Mouse (Mus musculus) erythroblast, embryonic 14.5 days (primary cell): Measurements from ENCODE around the gene Max. TPM values are rescaled to one million over a fixed set of nuclear protein-coding genes. Genes with fewer than 3 reads are reported as not detected.

ENCODE experiments used
- H3K27me3 ChIP-seq: 2 replicates; pipeline ENCODE4 v1.6.1; 2012; ENCODE audit warnings: inconsistent platforms; ENCODE audit not compliant: control insufficient read depth
- H3K36me3 ChIP-seq: 2 replicates; pipeline ENCODE4 v1.6.1; 2012; ENCODE audit warnings: mild to moderate bottlenecking, inconsistent platforms; ENCODE audit not compliant: control insufficient read depth
- H3K4me1 ChIP-seq: 2 replicates; pipeline ENCODE4 v1.6.1; 2012; ENCODE audit warnings: inconsistent platforms; ENCODE audit not compliant: control insufficient read depth
- H3K4me3 ChIP-seq: replicated peaks from 2 replicates; pipeline ENCODE3; 2012; ENCODE audit warnings: moderate library complexity, mild to moderate bottlenecking, inconsistent platforms
- H3K9me3 ChIP-seq: 2 replicates; pipeline ENCODE4 v1.6.1; 2012; ENCODE audit warnings: low read length, inconsistent platforms, mixed read lengths; ENCODE audit not compliant: control insufficient read depth
- GATA1 ChIP-seq: IDR thresholded peaks from 2 replicates; pipeline ENCODE4 v1.6.1; 2012; ENCODE audit warnings: low read length, inconsistent platforms, mixed read lengths
- TAL1 ChIP-seq: IDR thresholded peaks from 3 replicates; pipeline ENCODE4 v1.6.1; 2012; ENCODE audit warnings: low read length, inconsistent platforms, mixed read lengths
- polyA plus RNA-seq: library from polyadenylated mRNA; stranded (reverse); fragments of >175 nt; gene quantifications from 2 replicates; pipeline ENCODE4 v1.2.3, GENCODE M21; 2012

Max gene
- polyA plus RNA-seq, 1 experiment: 8.8 TPM

DNA sequence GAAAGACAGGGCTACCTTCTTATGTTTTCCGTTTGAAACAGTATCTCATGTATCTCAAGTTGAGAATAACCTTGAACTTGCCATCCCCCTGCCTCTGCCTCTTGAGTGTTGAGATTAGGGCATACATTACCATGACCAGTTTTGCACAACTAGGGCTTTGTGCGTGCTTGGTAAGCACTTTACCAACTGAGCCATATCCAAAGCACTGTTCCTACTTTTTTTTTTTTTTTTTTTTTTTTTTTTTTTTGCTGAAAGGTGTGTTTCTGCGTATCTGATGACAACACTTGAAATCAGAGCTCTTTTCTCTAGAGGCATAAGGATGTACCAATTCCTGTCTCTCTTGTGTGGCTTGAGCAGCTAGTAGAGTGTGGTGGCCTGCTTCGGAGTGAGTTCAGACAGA lies 65.4 kb downstream of the Max start:
- peaks cover 90% of the 10 kb centered on the region for H3K36me3 ChIP-seq
- peaks cover 19% of the 10 kb centered on the region for H3K4me1 ChIP-seq
- no peaks in the 10 kb centered on the region for H3K9me3 ChIP-seq
- no peaks in the 10 kb centered on the region for H3K27me3 ChIP-seq
- no peak overlapping the region for H3K4me3 ChIP-seq
- TF ChIP-seq TAL1 (no peak; the same call in 2 of the 3 replicates), GATA1 (no peak)

DNA sequence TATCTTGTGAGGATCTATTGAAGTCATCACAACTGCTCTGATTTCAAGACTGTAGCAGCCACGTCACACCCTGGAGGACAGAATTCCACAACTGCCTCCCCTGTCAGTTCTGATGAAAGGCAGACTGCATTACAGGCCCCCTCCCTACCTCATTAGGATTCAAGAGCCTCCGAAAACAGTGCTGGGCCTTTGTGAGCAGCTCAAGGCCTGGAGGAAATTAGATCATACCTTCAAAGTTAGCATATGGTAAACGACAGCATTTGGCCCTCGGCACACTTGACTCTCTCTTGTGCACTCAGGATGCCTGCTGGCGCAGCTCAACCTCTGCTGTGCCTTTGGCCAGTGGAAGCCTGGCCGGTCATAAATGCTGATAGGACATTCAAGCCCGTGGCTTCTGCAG lies 66.2 kb downstream of the Max start:
- Histone ChIP-seq H3K9me3 (no peaks in the 10 kb centered on the region), H3K4me3 (no peak overlapping the region), H3K4me1 (peaks cover 14% of the 10 kb centered on the region), H3K27me3 (no peaks in the 10 kb centered on the region), H3K36me3 (peaks cover 91% of the 10 kb centered on the region)
- TF ChIP-seq GATA1 (no peak), TAL1 (no peak)

DNA sequence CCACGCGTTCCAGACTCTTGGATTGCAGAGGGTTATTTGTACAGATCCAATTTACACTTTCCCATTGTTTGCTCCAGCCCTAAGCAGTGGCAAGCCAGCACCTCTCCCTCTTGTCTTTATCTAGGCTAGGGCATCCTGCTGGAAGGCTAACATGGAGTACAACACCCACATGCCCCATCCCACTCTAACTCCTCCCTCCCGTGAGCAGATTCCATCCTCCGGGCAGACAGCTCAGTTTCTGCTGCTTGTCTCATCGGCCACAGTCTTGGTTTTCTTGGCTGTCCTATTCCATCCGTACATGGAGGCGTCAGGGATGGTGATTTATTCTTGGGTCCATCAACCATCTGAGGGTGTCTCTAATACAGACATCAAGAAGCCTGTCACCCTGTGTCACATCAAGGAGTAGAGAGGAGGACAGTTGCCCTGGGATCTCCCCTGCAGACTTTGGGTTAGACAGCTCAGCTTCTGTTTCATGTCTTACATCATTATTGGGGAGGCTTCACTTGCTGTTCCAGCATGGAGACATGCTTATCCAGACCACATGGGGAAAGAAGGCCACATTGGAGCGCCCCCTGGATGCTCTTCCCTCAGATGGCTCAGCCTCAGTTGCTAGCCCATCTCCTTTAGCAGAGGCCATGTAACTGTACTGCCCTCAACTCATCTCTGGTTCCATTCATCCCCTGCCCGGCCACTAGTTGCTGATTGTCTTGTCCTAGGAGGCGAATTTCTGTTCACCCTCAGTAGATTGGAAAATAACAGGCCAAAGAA lies 67.0 kb downstream of the Max start:
- Histone ChIP-seq H3K36me3 (peaks cover 88% of the 10 kb centered on the region), H3K27me3 (no peaks in the 10 kb centered on the region), H3K4me3 (no peak overlapping the region), H3K9me3 (no peaks in the 10 kb centered on the region), H3K4me1 (peaks cover 14% of the 10 kb centered on the region)
- TF ChIP-seq TAL1: no peak
- no peak for TF ChIP-seq GATA1

DNA sequence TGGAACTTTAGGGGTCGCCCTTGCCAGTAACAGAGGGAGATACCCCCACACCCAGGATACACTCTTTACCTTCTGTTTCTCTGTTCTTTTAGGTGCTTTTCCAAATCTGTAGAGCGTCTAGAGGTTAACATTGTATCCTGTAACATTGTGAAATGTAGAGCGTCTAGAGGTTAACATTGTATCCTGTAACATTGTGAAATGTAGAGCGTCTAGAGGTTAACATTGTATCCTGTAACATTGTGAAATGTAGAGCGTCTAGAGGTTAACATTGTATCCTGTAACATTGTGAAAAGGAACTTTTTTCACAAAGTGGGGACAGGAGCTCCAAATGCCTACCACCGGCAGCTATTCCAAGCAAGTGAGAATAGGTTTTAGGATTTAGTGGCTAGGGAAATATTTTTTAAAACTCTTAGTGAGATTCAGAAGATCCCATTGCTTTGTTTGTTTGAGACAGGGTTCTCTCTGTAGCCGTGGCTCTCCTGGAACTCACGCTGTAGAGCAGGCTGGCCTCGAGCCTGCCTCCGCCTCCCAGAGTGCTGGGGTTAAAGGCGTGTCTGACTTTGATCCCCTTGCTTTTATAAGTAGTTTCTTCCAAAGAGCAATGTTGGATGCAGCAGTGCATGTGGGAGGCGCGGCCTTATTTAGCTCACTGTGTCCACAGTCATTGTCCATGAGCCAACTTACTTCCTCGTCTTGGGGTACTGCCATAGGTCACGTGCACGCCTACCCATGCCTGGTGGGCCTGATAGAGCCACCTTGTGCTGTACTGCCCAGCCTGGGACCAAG lies 68.9 kb downstream of the Max start:
- H3K4me1 ChIP-seq: peaks cover 12% of the 10 kb centered on the region
- no peaks in the 10 kb centered on the region for H3K27me3 ChIP-seq
- no peak overlapping the region for H3K4me3 ChIP-seq
- TF ChIP-seq TAL1 (no peak), GATA1 (no peak)
- H3K9me3 ChIP-seq: no peaks in the 10 kb centered on the region
- peaks cover 84% of the 10 kb centered on the region for H3K36me3 ChIP-seq

DNA sequence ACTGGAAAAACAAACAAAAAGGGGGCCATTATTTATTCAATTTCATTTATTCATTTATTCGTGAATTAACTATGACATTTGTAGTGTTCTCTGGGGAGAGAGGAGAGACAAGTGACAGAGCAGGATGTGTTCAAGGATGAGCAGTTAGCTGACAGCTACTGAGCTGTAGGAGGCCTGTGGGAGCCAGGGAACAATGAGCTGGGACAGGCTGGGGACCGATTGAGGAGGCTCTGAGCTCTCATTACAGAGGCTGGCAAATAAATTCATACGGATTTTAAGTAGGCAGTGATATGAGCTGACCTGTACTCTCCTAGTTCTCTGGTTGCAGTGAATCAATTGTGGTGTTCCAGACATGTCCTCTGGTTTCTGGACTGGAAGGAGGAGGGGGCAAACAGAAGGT lies 70.8 kb downstream of the Max start:
- H3K27me3 ChIP-seq: no peaks in the 10 kb centered on the region
- peaks cover 73% of the 10 kb centered on the region for H3K36me3 ChIP-seq
- peaks cover 11% of the 10 kb centered on the region for H3K4me1 ChIP-seq
- H3K9me3 ChIP-seq: no peaks in the 10 kb centered on the region
- no peak for TF ChIP-seq GATA1
- TF ChIP-seq TAL1: no peak
- H3K4me3 ChIP-seq: no peak overlapping the region

DNA sequence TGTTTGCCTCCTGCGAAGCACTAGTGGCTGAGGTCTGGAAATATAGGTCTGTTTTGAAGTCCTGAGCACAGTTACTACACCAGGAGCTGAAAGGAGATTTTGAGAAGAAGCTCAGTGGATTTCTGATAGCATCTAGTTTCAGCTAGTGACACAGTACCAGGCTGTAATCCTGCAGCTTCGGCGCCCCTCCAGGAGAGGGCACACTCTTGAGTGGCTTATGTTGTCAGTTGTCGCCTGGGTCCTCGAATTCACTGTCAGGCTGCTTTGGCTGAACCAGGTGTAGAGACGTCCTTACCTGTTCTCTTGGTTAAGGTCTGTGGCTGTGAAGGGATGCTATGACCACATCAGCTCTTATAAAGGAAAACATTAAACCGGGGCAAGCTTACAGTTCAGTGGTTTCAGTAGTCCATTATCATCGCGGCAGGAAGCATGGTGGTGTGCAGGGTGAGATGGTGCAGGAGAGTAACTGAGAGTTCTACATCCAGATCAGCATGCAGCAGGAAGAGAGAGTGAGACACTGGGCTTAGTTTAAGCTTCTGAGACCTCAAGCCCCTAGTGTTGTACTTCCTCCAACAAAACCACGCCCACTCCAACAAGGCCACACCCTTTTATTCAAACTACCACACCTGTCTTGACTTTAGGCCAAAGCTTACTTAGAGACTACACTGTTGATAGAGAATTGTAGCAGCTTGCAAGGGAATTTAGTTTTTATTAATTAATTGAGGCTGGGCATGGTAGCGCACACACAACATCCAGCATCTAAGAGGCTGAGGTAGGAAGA lies 72.4 kb downstream of the Max start:
- Histone ChIP-seq H3K4me3 (no peak overlapping the region), H3K36me3 (peaks cover 58% of the 10 kb centered on the region), H3K4me1 (peaks cover 11% of the 10 kb centered on the region), H3K9me3 (no peaks in the 10 kb centered on the region), H3K27me3 (no peaks in the 10 kb centered on the region)
- TF ChIP-seq GATA1 (no peak), TAL1 (no peak)

DNA sequence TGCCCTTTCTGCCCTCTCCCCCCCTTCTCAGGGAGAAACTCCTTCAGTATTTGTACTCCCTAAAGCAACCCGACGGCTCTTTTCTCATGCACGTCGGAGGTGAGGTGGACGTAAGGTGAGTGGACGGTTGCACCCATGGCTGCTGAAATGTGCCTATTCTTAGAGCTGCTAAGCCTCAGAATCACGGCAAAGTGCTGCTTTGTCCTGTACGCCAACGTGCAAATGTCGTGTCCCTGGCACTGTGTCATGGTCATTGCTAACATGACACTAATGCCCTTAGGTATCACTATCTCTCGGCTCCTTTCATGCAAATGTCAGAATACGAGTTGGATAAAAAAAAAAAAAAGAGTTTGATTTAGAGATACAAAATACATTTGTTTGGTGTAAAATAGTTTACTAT lies 74.1 kb downstream of the Max start:
- TF ChIP-seq TAL1: no peak
- TF ChIP-seq GATA1: no peak

More for the DNA sequence above, 74.1 kb downstream of the Max start:
- H3K36me3 ChIP-seq: peaks cover 56% of the 10 kb centered on the region
- H3K4me3 ChIP-seq: no peak overlapping the region
- H3K4me1 ChIP-seq: peaks cover 11% of the 10 kb centered on the region
- no peaks in the 10 kb centered on the region; the same call in 1 of the 2 replicates for H3K9me3 ChIP-seq
- H3K27me3 ChIP-seq: no peaks in the 10 kb centered on the region

Other genes with a start within 250 kb of the Max start
- 0.53 and 0.94 TPM in 2 replicates for gene Churc1, start 196.7 kb downstream of the Max start, polyA plus RNA-seq
- gene Fntb, start 196.6 kb downstream of the Max start, polyA plus RNA-seq: 6.1 and 7.3 TPM in 2 replicates
- gene Gpx2, start 166.6 kb downstream of the Max start, polyA plus RNA-seq: not detected in 2 replicates
- gene Rab15, start 139.3 kb downstream of the Max start, polyA plus RNA-seq: not detected in 2 replicates